Mouse (Mus musculus): Measurements from ENCODE around the gene Zfp748.
A peak's percentile ranks its signal among the peaks of the same experiment; 100 is the strongest.

DNA sequence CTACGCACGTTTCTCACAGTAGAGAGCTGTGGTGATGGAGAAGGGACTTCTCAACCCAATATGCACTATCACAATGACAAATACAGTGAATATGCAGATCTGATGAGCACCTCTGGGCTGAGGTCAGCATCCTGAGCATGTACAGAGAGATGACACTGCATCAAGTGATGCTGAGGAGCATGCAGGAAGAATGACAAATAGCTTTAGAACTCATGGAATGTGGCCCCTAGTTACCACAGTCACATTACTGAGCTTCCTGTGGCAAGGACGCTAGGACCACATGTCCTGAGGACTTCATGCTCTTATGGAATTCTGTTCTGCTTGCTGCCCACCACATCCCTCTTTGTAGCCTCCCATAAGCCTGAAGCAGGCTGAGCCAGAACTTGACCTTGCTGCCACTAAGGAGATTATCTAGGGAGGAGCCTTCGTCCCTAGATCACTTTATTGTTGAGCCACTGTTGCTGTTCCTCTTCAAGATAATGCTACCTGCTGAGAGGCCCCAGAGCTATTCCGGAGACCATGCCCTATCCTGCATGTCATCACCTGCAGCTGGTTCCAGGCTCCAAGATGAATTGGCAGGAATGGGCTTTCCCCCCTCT, 19.1 kb upstream of the Zfp748 start:
- TF ChIP-seq CTCF (IDR thresholded peaks at IDR 0.05; ENCODE audit: control insufficient read depth, insufficient read depth, insufficient read length) (no peak), USF1 (IDR thresholded peaks at IDR 0.05; ENCODE audit: low read depth) (peak; percentile 2), MYOG (IDR thresholded peaks at IDR 0.05; ENCODE audit: control insufficient read depth, extremely low read depth, insufficient read length) (no peak), CEBPB (IDR thresholded peaks at IDR 0.05; ENCODE audit: low read depth) (no peak), MYOD1 (IDR thresholded peaks at IDR 0.05; ENCODE audit: control insufficient read depth, insufficient read length, low read depth) (peak; percentile 10), MAX (IDR thresholded peaks at IDR 0.05) (no peak), FOSL1 (IDR thresholded peaks at IDR 0.05; ENCODE audit: insufficient read depth, low read length, poor library complexity, severe bottlenecking) (no peak)
